Mouse (Mus musculus) cerebellum, adult 9-11 months (tissue): ENCODE results near the gene Clcn7.

ENCODE experiments used
- DNase-seq: peaks from one replicate; pipeline ENCODE4 v3.0.0; 2022

Clcn7 gene

GRCm38 (mm10) chr17:25127681-25128080, 5.5 kb upstream of the Clcn7 start:
- DNase-seq, result no peak

GRCm38 (mm10) chr17:25130060-25130459, 3.1 kb upstream of the Clcn7 start:
- DNase-seq, result no peak

- DNase-seq, result no peak
Measured at GRCm38 (mm10) chr17:25135622-25136021, 2.4 kb downstream of the Clcn7 start.

GRCm38 (mm10) chr17:25138803-25139202, 5.6 kb downstream of the Clcn7 start:
- DNase-seq, result no peak

GRCm38 (mm10) chr17:25139960-25140359, 6.8 kb downstream of the Clcn7 start:
- DNase-seq, result no peak

- DNase-seq, result no peak
Measured at GRCm38 (mm10) chr17:25162161-25162560, 29.0 kb downstream of the Clcn7 start, which contains the start of gene Ccdc154. Gene Ccdc154 (plus strand): TSS chr17:25162461.

- no peak for DNase-seq
Measured at GRCm38 (mm10) chr17:25163387-25163786, 30.2 kb downstream of the Clcn7 start.

GRCm38 (mm10) chr17:25164770-25165169, 31.6 kb downstream of the Clcn7 start:
- DNase-seq, result no peak

- no peak for DNase-seq
Measured at GRCm38 (mm10) chr17:25165970-25166671, 32.9 kb downstream of the Clcn7 start.

- no peak for DNase-seq
Measured at GRCm38 (mm10) chr17:25169706-25170105, 36.5 kb downstream of the Clcn7 start.

GRCm38 (mm10) chr17:25172558-25172957, 39.4 kb downstream of the Clcn7 start:
- DNase-seq, result no peak

- no peak for DNase-seq
Measured at GRCm38 (mm10) chr17:25175411-25175810, 42.2 kb downstream of the Clcn7 start, which contains the start of gene Gm38655. Gene Gm38655 (minus strand): TSS chr17:25175471.

- peak; percentile 37 for DNase-seq
Measured at GRCm38 (mm10) chr17:25183232-25183631, 50.0 kb downstream of the Clcn7 start.

- peak; percentile 97 for DNase-seq
Measured at GRCm38 (mm10) chr17:25184129-25184691, 51.0 kb downstream of the Clcn7 start, which contains the start of gene BC003965. Gene BC003965 (plus strand): TSS chr17:25184554.

GRCm38 (mm10) chr17:25184961-25185360, 51.8 kb downstream of the Clcn7 start:
- DNase-seq, result no peak

GRCm38 (mm10) chr17:25187784-25188149, 54.6 kb downstream of the Clcn7 start:
- no peak for DNase-seq

- DNase-seq, result peak; percentile 63
Measured at GRCm38 (mm10) chr17:25188150-25189031, 55.2 kb downstream of the Clcn7 start, which contains the start of gene Unkl. Gene Unkl (plus strand): TSS chr17:25188397.

GRCm38 (mm10) chr17:25189091-25189490, 55.9 kb downstream of the Clcn7 start:
- no peak for DNase-seq

- DNase-seq, result no peak
Measured at GRCm38 (mm10) chr17:25202401-25202800, 69.2 kb downstream of the Clcn7 start.

- DNase-seq, result no peak
Measured at GRCm38 (mm10) chr17:25210006-25210405, 76.8 kb downstream of the Clcn7 start.

- peak; percentile 91 for DNase-seq
Measured at GRCm38 (mm10) chr17:25210680-25211466, 77.7 kb downstream of the Clcn7 start.

GRCm38 (mm10) chr17:25211705-25212104, 78.5 kb downstream of the Clcn7 start:
- DNase-seq, result no peak
